Mouse (Mus musculus) NIH3T3 (cell line): ENCODE results near the gene Ppp1r11.

Experiments used
- DNase-seq: peaks from one replicate; pipeline ENCODE4 v3.0.0-alpha.2; 2012; ENCODE audit warnings: low read depth

The Ppp1r11 gene

DNA sequence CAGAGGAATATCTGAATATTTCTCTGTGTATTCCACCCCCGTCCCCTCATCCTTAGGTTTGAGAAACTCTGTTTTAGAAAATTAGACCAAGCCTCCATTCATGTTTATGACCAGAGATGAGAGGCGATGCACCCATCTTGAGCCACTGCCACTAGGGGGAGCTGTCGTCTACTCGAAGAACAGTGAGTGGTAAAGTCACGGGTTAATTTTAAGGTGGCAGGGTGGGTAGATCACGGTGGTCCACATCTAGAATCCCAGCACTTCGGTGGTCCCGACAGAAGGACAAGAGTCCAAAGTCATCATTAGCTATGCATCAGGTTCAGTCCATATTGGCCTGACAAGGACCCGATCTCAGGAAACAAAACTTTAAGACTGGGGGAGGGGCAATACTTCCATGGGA, 36.5 kb downstream of the Ppp1r11 start:
- DNase-seq, result peak; percentile 85

DNA sequence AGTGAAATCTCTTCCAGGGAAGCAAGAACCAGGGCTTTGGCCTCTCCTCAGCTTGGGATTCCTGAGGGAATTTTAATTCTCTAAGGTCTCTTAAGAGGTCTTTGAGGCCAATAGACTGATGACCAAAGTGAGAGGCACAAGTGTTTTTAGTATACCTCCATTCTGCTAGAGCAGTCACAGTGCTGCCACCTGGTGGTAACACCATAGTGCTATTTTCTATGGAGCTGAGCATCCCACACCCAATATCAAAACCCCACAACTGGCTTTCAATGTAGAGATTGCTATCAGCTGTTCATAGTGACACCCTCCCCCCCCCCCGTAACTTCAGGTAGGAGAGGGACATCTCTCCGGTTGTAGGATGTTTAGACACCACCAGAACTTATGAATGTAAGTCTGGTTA, 37.4 kb downstream of the Ppp1r11 start:
- DNase-seq, result peak; percentile 91

DNA sequence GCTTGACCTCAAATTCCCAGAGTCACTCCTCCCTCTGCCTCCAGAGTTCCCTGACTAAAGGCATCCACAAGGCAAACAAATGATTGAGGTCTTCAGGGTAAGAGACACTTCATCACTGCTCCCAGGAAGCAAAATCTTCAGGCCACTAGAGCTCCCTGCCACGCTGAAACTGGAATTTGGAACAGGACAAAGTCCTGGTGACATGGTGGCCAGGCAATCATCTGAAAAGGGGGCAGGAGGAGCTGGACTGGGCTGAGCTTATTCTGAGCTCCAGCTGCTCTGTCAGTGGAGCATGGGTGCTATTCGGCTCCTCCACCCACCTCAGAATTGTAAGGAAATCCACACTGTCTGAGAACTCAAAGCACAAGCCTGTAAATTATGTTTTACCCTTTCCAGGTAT, 39.5 kb downstream of the Ppp1r11 start:
- no peak for DNase-seq

DNA sequence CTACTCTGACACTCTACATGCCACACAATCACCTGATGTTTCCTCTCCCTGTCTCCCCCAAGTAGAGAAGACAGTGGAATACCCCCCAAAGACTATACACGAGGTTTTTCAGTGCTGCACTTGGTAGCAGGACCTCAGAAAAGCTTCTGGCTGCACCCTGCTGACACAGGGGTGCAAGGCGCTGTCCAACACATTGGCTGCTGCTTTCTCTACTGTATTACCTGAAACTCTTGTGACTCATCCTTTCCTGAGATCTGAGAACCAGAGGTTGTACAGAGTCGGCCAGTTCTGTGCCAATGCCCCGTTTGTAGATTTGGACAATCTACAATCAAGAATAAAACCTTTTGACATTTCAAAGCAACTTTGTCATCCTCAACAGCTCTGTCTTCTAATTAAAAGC, 41.7 kb downstream of the Ppp1r11 start:
- DNase-seq, result no peak

DNA sequence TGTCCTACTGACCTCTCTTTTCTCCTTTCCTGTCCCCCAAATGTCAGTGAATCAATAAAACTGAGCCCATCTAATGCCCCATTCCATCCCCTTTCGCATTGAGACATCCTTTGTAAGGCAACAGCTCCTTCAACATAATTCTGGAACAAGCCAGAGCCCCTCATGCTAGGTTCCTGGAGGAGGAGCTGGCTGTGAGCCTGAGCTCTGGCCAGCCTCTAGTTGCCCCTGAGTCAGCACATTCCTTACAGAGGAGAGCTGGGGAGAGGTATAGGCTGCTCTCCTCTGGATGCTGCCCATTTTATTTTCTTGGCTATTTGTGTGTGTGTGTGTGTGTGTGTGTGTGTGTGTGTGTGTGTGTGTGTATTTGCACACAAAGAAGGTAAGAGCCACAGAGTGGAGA, 43.3 kb downstream of the Ppp1r11 start:
- DNase-seq, result peak; percentile 56

DNA sequence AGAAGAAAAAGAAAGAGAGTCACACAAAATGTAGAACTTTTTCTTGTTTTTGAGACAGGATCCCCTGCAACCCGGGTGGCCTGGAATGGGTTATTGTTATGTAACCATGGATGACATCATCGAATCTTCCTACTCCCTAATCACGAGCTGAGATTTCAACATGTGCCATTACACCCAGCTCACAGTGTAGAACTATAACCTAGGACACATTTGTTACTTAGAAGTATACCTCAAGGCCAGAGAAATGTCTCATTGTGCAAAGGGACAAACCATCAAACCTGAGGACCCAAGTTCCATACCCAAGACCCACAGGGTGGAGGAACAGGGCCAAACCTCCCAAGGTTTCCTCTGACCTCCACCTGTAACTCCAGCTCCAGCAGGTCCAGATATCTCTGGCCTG, 47.9 kb downstream of the Ppp1r11 start:
- peak; percentile 34 for DNase-seq

DNA sequence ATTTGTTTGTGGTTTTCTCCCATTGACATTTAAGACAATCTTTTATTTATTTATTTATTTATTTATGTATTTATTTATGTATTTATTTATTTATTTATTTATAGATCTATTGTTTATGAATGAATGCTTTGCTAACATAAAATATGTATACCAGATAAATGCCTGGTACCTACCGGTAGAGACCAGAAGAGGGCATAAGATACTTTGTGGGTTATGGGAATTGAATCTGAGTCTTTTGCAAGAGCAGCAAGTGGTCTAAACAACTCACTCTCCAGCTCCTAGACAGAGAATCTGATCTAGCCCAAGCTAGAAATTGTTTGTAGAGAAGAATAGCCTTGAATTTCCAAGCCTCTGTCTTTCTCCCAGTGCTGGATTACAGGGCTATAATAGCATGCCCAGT, 50.9 kb downstream of the Ppp1r11 start:
- no peak for DNase-seq

DNA sequence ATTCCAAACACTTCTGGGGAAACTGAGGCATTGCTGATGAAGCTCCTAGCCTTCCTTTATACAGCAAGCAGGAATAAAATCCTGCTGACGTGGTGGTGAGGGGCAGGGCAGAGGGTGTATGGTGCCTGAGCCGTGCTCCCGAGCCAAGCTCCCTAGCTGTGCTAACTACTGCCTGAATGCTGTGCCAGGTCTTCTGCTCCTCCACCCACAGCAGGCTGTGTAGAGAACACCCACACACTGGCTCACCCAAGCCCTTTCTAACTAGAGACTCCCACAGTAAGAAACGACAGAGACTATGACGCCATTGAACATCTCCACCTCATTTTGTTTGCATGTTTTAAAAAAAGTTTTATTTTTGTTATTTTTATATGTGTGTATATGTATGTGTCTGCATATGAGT, 51.5 kb downstream of the Ppp1r11 start:
- no peak for DNase-seq

DNA sequence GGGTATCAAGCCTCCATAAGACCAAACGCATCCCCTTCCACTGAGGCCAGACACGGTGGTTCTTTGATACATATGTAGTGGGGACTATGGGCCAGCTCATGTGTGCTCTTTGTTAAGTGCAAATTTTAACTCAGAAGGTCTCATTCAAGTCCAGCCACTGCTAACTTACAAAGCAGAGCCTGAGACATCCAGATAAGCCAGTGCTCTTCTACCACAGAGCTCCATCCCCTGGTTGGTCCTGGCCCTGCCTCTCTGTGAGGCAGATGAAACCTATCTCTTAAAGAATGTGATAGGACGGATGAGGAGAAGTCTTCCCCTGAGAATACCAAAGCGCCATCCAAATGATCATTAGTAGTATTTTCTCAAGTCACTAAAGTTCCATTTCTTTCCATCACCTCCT, 52.2 kb downstream of the Ppp1r11 start:
- no peak for DNase-seq
